Mouse (Mus musculus): ENCODE data around the gene Rela.

GRCm38 (mm10) chr19:5589159-5589558 lies 48.1 kb upstream of the Rela start:
- TF ChIP-seq CTCF (IDR thresholded peaks at IDR 0.05; ENCODE audit: extremely low read depth, insufficient read length, insufficient replicate concordance, low read depth, low read length) (peak; percentile 18; the same call in 1 of the 2 replicates), POLR2A (IDR thresholded peaks at IDR 0.05; ENCODE audit: low read depth, low read length) (no peak)

All from small intestine, adult 2 months (tissue).